Mouse (Mus musculus) heart, adult 2 months (tissue): ENCODE data around the gene Nfyb. TPM values are rescaled to one million over a fixed set of nuclear protein-coding genes. Genes with fewer than 3 reads are reported as not detected.

Experiments used
- DNase-seq, 2 experiments: peaks; one replicate each; pipeline ENCODE4 v3.0.0; 2021
- H3K27ac ChIP-seq: fragments of 200-600 bp; 2 replicates; pipeline ENCODE4 v1.8.1; 2022
- H3K27me3 ChIP-seq: fragments of 200-500 bp; 2 replicates; pipeline ENCODE4 v1.6.1; 2012; ENCODE audit warnings: mild to moderate bottlenecking, low read length, inconsistent platforms, mixed read lengths; ENCODE audit not compliant: control insufficient read depth, insufficient read depth
- H3K36me3 ChIP-seq: fragments of 200-500 bp; 2 replicates; pipeline ENCODE4 v1.6.1; 2012; ENCODE audit warnings: low read length, inconsistent platforms; ENCODE audit not compliant: control insufficient read depth, insufficient read depth
- H3K4me1 ChIP-seq: fragments of 200-500 bp; 2 replicates; pipeline ENCODE4 v1.6.1; 2011; ENCODE audit warnings: low read length; ENCODE audit not compliant: control insufficient read depth, insufficient read depth
- H3K4me3 ChIP-seq: fragments of 200-600 bp; 2 replicates; pipeline ENCODE4 v1.8.1; 2022
- H3K79me2 ChIP-seq: fragments of 200-500 bp; replicated peaks from 2 replicates; pipeline ENCODE4 v1.6.1; 2012; ENCODE audit warnings: mild to moderate bottlenecking, inconsistent platforms, low read length, moderate library complexity, mixed read lengths; ENCODE audit not compliant: control insufficient read depth, insufficient read depth
- H3K9ac ChIP-seq: fragments of 200-500 bp; 2 replicates; pipeline ENCODE4 v1.6.1; 2012; ENCODE audit warnings: low read depth, mild to moderate bottlenecking, control low read depth, inconsistent platforms, low read length, mixed read lengths
- CTCF ChIP-seq: fragments of 200-600 bp; IDR thresholded peaks from 2 replicates; pipeline ENCODE4 v1.8.1; 2022; ENCODE audit warnings: antibody characterized with exemption, mild to moderate bottlenecking, moderate library complexity
- EP300 ChIP-seq: fragments of 200-500 bp; IDR thresholded peaks from 2 replicates; pipeline ENCODE4 v1.6.1; 2011; ENCODE audit warnings: low read depth, low read length, control low read depth; ENCODE audit not compliant: insufficient read depth
- POLR2A ChIP-seq: fragments of 200-500 bp; IDR thresholded peaks from 2 replicates; pipeline ENCODE4 v1.6.1; 2011; ENCODE audit warnings: mild to moderate bottlenecking, low read depth, low read length, control low read depth; ENCODE audit not compliant: insufficient read depth
- WGBS: fragments of 180-500 bp; shearing (Covaris S2); methylation state at CpG from one replicate; pipeline ENCODE4 v1.1.7; 2018; 5-methylcytosine and 5-hydroxymethylcytosine counted together
- intact Hi-C: fragments of 180-260 bp; cut with DNase I; formaldehyde crosslinking; loops from one replicate; pipeline ENCODE4 v1.15.1; 2025
- polyA plus RNA-seq: library from polyadenylated mRNA; depleted of rRNA; stranded (reverse); fragments of >200 nt; gene quantifications from 2 replicates; pipeline ENCODE4 v1.2.3, GENCODE M21; 2012; rRNA removed
- total RNA-seq, 2 experiments: library from RNA; stranded (reverse); gene quantifications; 2 replicates each; pipeline ENCODE4 v1.2.3; 2021

The Nfyb gene
- total and polyA plus RNA-seq, 3 experiments: 7.5 to 14.1 (median 13.9) TPM

- peak in 1 of 2 experiments; percentile 36 for DNase-seq
- no peaks in the 10 kb centered on the region for H3K27me3 ChIP-seq
- peaks cover 3% of the 10 kb centered on the region for H3K4me1 ChIP-seq
- peak overlapping the region; percentile 87 for H3K9ac ChIP-seq
- H3K36me3 ChIP-seq: peaks cover 2% of the 10 kb centered on the region; the same call in 1 of the 2 replicates
- under 1% methylated on average over 58 of the region's 59 CpGs for WGBS
- TF ChIP-seq POLR2A (no peak), CTCF (no peak), EP300 (no peak)
- intact Hi-C loops: loop anchor here (2.0 kb wide), 1 partner anchor 65 kb away; the partner anchor contains the start of gene Nfyb
- peak overlapping the region; percentile 72 for H3K27ac ChIP-seq
- peak overlapping the region; percentile 83 for H3K4me3 ChIP-seq
- H3K79me2 ChIP-seq: no peaks in the 10 kb centered on the region
Observed at GRCm38 (mm10) chr10:82699296-82699941, 64.5 kb downstream of the Nfyb start.

- Histone ChIP-seq H3K9ac (peak overlapping the region; percentile 87), H3K4me3 (peak overlapping the region; percentile 83), H3K36me3 (peaks cover 2% of the 10 kb centered on the region; the same call in 1 of the 2 replicates), H3K4me1 (peaks cover 3% of the 10 kb centered on the region), H3K79me2 (no peaks in the 10 kb centered on the region), H3K27me3 (no peaks in the 10 kb centered on the region), H3K27ac (peak overlapping the region; percentile 72)
- TF ChIP-seq POLR2A (peak; percentile 63), CTCF (no peak), EP300 (no peak)
- DNase-seq: peak; percentile 94 to 96
- intact Hi-C loops: loop anchor here (2.0 kb wide), 1 partner anchor 66 kb away; the partner anchor contains the start of gene Nfyb
- 1% methylated on average over 41 of the region's 42 CpGs for WGBS
Observed at GRCm38 (mm10) chr10:82698712-82699261, 65.2 kb downstream of the Nfyb start.

Other genes starting within 250 kb of the Nfyb start
- 10 to 100 TPM; 22.3 to 29.5 TPM for gene 1190007I07Rik, start 140.9 kb downstream of the Nfyb start, total RNA-seq
- 29.5 and 44.6 TPM in 2 replicates for gene 1190007I07Rik, start 140.9 kb downstream of the Nfyb start, polyA plus RNA-seq
- gene Tdg, start 134.3 kb downstream of the Nfyb start, total RNA-seq: 10 to 100 TPM in 1 of 2 experiments, 1 to 10 TPM in 1; 9.8 to 11.1 TPM
- 10.5 and 16.7 TPM in 2 replicates for gene Tdg, start 134.3 kb downstream of the Nfyb start, polyA plus RNA-seq
- gene Glt8d2, start 73.5 kb downstream of the Nfyb start, total RNA-seq: 1 to 10 TPM; 2.2 to 2.8 TPM
- 3.0 and 3.5 TPM in 2 replicates for gene Glt8d2, start 73.5 kb downstream of the Nfyb start, polyA plus RNA-seq
- 10 to 100 TPM; 29.1 to 29.8 TPM for gene Hcfc2, start 68.0 kb downstream of the Nfyb start, total RNA-seq
- gene Hcfc2, start 68.0 kb downstream of the Nfyb start, polyA plus RNA-seq: 11.2 and 19.6 TPM in 2 replicates
- 10 to 100 TPM; 56.8 to 61.1 TPM for gene Txnrd1, start 69.8 kb upstream of the Nfyb start, total RNA-seq
- 21.3 and 29.9 TPM in 2 replicates for gene Txnrd1, start 69.8 kb upstream of the Nfyb start, polyA plus RNA-seq
- under 1 TPM; 0.45 to 0.63 TPM for gene Eid3, start 102.5 kb upstream of the Nfyb start, total RNA-seq
- 0.18 and 0.21 TPM in 2 replicates for gene Eid3, start 102.5 kb upstream of the Nfyb start, polyA plus RNA-seq
- gene Chst11, start 221.4 kb upstream of the Nfyb start, total RNA-seq: 1 to 10 TPM; 3.1 to 3.2 TPM
- 4.5 and 6.8 TPM in 2 replicates for gene Chst11, start 221.4 kb upstream of the Nfyb start, polyA plus RNA-seq